Mouse (Mus musculus): ENCODE measurements around the gene Pecam1. TPM values are rescaled to one million over a fixed set of nuclear protein-coding genes. Genes with fewer than 3 reads are reported as not detected.
A peak's percentile ranks its signal among the peaks of the same experiment; 100 is the strongest.
"Not testable (repeated sequence)": the region's sequence is repeated elsewhere in the genome, so short reads cannot be mapped to it uniquely, and the experiment has no call there.

Gene Pecam1
- polyA plus RNA-seq, 1 experiment, result 24.3 TPM

DNA sequence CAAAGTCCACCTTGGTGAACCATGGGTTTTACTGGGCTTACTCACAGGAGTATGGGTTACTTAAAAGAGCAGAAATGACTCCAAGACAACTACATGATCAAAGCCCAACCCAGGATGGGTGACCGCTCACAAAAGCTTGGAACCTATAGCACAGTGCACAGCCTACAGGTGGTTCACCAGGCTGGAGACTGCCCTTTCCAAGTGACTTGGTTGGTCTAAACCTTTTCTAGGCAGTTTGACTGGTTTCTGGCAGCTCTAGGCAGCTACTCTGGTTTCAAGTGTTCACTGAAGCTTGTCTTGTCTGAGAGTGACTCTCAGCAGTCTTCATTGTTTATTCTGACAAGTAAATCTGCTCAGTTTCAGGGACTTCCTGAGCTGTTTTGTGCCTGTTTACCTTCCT is 20.8 kb downstream of the Pecam1 start:
- H3K27ac ChIP-seq (ENCODE audit: insufficient read depth, low read length), result no peak overlapping the region
- no peak overlapping the region for H3K9ac ChIP-seq (ENCODE audit: low read depth, poor library complexity, severe bottlenecking)
- no peaks in the 10 kb centered on the region for H3K9me3 ChIP-seq (replicated peaks; ENCODE audit: control insufficient read depth, insufficient read depth, low read length, poor library complexity, severe bottlenecking)
- H3K4me1 ChIP-seq (ENCODE audit: control insufficient read depth, insufficient read depth, low read length), result no peaks in the 10 kb centered on the region
- no peaks in the 10 kb centered on the region for H3K36me3 ChIP-seq (ENCODE audit: control insufficient read depth, insufficient read depth, low read length, poor library complexity, severe bottlenecking)
- TF ChIP-seq EP300 (IDR thresholded peaks at IDR 0.05; ENCODE audit: insufficient read depth, low read depth, low read length) (no peak), POLR2A (IDR thresholded peaks at IDR 0.05; ENCODE audit: insufficient read depth, low read length) (no peak), CTCF (IDR thresholded peaks at IDR 0.05; ENCODE audit: low read depth, low read length) (no peak)
- no peaks in the 10 kb centered on the region for H3K27me3 ChIP-seq (ENCODE audit: control insufficient read depth, insufficient read depth, low read length, poor library complexity, severe bottlenecking)
- H3K4me3 ChIP-seq (ENCODE audit: low read depth, low read length), result no peak overlapping the region

DNA sequence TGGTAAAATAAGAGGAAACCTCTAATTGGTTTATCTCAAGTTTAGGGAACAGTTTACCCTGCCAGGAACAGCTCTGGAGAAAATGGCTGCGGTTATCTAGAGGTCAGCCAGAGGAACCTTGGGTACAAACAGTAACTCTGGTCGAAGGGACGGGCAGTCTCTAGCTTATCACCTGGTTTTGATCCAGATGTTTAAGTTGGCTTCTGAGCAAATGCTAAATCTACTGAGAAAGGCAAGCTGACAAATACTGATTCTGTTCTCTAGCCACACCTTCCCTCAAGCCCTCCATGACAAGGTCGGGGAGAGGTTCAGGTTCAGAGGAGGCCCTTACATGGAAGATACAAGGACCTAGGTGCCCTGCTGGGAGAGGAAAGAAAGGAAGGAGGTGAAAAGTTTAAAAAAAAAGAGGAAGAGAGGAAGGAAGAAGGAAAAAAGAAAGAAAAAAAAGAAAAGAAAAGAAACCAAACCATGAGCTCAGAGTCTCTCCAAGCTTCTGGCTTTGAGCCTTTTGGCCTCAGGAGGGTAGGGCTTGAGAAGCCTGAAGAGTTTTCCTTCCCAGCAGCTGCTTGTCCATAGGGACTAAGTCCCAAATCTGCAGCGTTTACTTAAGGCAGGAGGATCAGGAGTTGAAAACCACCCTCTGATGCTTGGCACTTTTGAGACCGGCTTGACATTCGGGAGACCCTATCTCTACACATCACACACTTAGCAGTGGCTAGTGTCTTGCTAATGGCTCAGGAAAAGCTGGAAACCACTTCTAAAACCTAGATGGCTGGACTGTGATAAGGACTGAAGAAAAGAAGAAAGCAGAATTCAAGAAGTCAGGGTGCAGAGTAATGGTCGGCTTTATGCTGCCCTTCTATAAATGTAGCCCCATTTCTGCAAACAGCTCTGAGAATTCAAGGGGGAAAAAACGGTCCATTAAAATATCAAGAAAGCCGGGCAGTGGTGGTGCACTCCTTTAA is 21.7 kb downstream of the Pecam1 start:
- no peak overlapping the region for H3K27ac ChIP-seq (ENCODE audit: insufficient read depth, low read length)
- H3K9me3 ChIP-seq (replicated peaks; ENCODE audit: control insufficient read depth, insufficient read depth, low read length, poor library complexity, severe bottlenecking), result no peaks in the 10 kb centered on the region
- TF ChIP-seq CTCF (IDR thresholded peaks at IDR 0.05; ENCODE audit: low read depth, low read length) (no peak), POLR2A (IDR thresholded peaks at IDR 0.05; ENCODE audit: insufficient read depth, low read length) (no peak), EP300 (IDR thresholded peaks at IDR 0.05; ENCODE audit: insufficient read depth, low read depth, low read length) (no peak)
- H3K4me1 ChIP-seq (ENCODE audit: control insufficient read depth, insufficient read depth, low read length), result no peaks in the 10 kb centered on the region
- no peak overlapping the region for H3K4me3 ChIP-seq (ENCODE audit: low read depth, low read length)
- H3K27me3 ChIP-seq (ENCODE audit: control insufficient read depth, insufficient read depth, low read length, poor library complexity, severe bottlenecking), result no peaks in the 10 kb centered on the region
- no peaks in the 10 kb centered on the region for H3K36me3 ChIP-seq (ENCODE audit: control insufficient read depth, insufficient read depth, low read length, poor library complexity, severe bottlenecking)
- no peak overlapping the region for H3K9ac ChIP-seq (ENCODE audit: low read depth, poor library complexity, severe bottlenecking)

DNA sequence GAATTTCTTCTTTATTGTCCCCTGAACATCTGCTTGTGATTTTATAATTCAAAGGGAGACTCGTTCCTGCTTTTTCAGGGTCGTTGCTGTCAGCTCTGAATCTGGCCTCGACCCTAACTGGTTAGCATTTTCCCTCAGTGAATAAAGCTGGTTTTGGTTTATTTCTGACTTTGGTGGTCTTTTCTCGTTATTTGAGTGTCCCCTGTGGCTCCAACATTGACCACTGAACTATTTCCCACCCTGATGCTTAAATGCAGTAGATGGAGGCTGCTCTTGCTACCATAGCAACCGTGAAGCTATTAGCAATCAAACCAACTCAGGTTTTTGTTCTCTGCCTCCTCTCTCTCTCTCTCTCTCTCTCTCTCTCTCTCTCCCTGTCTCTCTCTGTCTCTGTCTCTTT is 22.5 kb downstream of the Pecam1 start:
- Histone ChIP-seq H3K9me3 (replicated peaks; ENCODE audit: control insufficient read depth, insufficient read depth, low read length, poor library complexity, severe bottlenecking) (no peaks in the 10 kb centered on the region), H3K27ac (ENCODE audit: insufficient read depth, low read length) (no peak overlapping the region), H3K36me3 (ENCODE audit: control insufficient read depth, insufficient read depth, low read length, poor library complexity, severe bottlenecking) (no peaks in the 10 kb centered on the region), H3K4me3 (ENCODE audit: low read depth, low read length) (no peak overlapping the region), H3K27me3 (ENCODE audit: control insufficient read depth, insufficient read depth, low read length, poor library complexity, severe bottlenecking) (no peaks in the 10 kb centered on the region), H3K9ac (ENCODE audit: low read depth, poor library complexity, severe bottlenecking) (no peak overlapping the region), H3K4me1 (ENCODE audit: control insufficient read depth, insufficient read depth, low read length) (no peaks in the 10 kb centered on the region)
- TF ChIP-seq POLR2A (IDR thresholded peaks at IDR 0.05; ENCODE audit: insufficient read depth, low read length) (no peak), EP300 (IDR thresholded peaks at IDR 0.05; ENCODE audit: insufficient read depth, low read depth, low read length) (no peak), CTCF (IDR thresholded peaks at IDR 0.05; ENCODE audit: low read depth, low read length) (no peak)

DNA sequence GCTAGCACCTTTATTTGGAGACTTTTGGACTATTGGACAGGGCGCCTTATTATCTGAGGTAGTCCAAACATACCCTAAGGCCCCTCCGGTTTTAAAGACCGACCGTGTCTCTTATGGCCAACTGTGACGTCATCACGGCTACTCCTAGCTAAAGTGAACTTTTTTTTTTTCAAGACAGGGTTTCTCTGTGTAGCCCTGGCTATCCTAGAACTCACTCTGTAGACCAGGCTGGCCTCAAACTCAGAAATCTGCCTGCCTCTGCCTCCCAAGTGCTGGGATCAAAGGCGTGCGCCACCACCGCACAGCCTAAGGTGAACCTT is 25.6 kb downstream of the Pecam1 start:
- H3K9me3 ChIP-seq (replicated peaks; ENCODE audit: control insufficient read depth, insufficient read depth, low read length, poor library complexity, severe bottlenecking); H3K36me3 ChIP-seq (ENCODE audit: control insufficient read depth, insufficient read depth, low read length, poor library complexity, severe bottlenecking); H3K27me3 ChIP-seq (ENCODE audit: control insufficient read depth, insufficient read depth, low read length, poor library complexity, severe bottlenecking); H3K4me1 ChIP-seq (ENCODE audit: control insufficient read depth, insufficient read depth, low read length); H3K4me3 ChIP-seq (ENCODE audit: low read depth, low read length); H3K9ac ChIP-seq (ENCODE audit: low read depth, poor library complexity, severe bottlenecking): not testable (repeated sequence)
- peak overlapping the region; percentile 77 for H3K27ac ChIP-seq (ENCODE audit: insufficient read depth, low read length)

DNA sequence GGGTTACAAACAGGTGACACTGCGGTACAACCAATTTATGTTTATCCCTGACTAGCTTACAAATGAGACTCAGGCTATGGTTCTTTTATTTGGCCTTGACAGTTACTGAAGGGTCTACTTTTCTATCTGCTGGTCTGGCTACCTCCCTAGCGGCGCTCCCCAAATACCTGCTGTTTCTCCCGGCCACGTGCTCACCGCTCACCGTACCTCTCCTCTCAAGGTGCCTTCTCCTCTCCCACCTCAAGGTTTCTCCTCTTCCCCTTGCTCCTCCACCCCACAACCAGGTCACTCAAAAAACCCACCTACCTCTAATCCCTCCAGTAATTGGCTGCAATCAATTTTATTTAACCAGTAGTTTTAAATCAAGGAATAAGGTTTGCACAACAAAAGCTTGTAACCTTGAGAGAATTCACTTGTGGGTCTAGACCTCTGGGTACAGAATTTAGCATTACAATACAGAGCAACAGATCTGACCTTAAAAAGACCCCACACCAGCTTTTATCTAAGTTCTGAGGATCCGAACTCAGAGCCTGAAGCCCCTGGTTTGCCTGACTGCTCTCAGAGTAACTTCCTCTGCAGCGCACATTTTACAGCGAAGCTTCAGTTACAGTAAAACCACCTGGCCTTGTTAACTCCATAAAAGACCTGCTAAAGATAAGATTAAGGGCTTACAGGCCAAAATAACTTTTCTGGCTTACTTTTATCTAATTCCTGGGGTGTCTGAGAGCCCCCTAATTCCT is 26.1 kb downstream of the Pecam1 start:
- Histone ChIP-seq H3K9ac (ENCODE audit: low read depth, poor library complexity, severe bottlenecking) (peak overlapping the region; percentile 88), H3K27ac (ENCODE audit: insufficient read depth, low read length) (peak overlapping the region; percentile 98), H3K4me3 (ENCODE audit: low read depth, low read length) (peak overlapping the region; percentile 89), H3K4me1 (ENCODE audit: control insufficient read depth, insufficient read depth, low read length) (no peaks in the 10 kb centered on the region), H3K36me3 (ENCODE audit: control insufficient read depth, insufficient read depth, low read length, poor library complexity, severe bottlenecking) (no peaks in the 10 kb centered on the region), H3K27me3 (ENCODE audit: control insufficient read depth, insufficient read depth, low read length, poor library complexity, severe bottlenecking) (no peaks in the 10 kb centered on the region), H3K9me3 (replicated peaks; ENCODE audit: control insufficient read depth, insufficient read depth, low read length, poor library complexity, severe bottlenecking) (no peaks in the 10 kb centered on the region)
- no peak for TF ChIP-seq POLR2A (IDR thresholded peaks at IDR 0.05; ENCODE audit: insufficient read depth, low read length)
- peak; percentile 93 for TF ChIP-seq EP300 (IDR thresholded peaks at IDR 0.05; ENCODE audit: insufficient read depth, low read depth, low read length)

DNA sequence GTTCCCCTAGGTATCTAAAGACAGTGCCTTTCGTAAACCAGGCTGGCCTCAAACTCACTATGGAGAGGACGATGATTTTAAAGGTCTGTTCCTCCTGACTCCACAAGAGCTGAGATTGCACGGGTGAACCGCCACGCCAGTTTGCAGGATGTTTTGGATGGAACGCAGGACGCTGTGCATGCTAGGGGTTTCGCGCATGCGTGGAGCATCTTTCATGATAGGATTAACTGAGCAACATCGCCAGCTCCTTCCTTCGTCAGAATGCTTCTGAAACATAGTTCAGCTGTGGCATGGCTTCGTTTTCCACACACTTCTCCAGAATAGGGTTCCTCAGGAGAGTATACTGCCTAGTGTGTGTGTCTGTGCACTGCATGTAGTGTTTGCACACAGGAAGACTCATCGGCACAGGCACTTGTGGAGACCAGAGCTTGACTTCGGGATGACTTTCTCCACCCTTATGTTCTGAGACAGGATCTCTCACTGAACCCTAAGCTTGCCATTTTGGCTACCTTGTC is 26.8 kb downstream of the Pecam1 start:
- Histone ChIP-seq H3K4me1 (ENCODE audit: control insufficient read depth, insufficient read depth, low read length) (no peaks in the 10 kb centered on the region), H3K27ac (ENCODE audit: insufficient read depth, low read length) (peak overlapping the region; percentile 98), H3K4me3 (ENCODE audit: low read depth, low read length) (peak overlapping the region; percentile 89), H3K36me3 (ENCODE audit: control insufficient read depth, insufficient read depth, low read length, poor library complexity, severe bottlenecking) (no peaks in the 10 kb centered on the region), H3K9me3 (replicated peaks; ENCODE audit: control insufficient read depth, insufficient read depth, low read length, poor library complexity, severe bottlenecking) (no peaks in the 10 kb centered on the region), H3K9ac (ENCODE audit: low read depth, poor library complexity, severe bottlenecking) (peak overlapping the region; percentile 88), H3K27me3 (ENCODE audit: control insufficient read depth, insufficient read depth, low read length, poor library complexity, severe bottlenecking) (no peaks in the 10 kb centered on the region)
- TF ChIP-seq CTCF (IDR thresholded peaks at IDR 0.05; ENCODE audit: low read depth, low read length), result no peak
- TF ChIP-seq POLR2A (IDR thresholded peaks at IDR 0.05; ENCODE audit: insufficient read depth, low read length), result no peak
- TF ChIP-seq EP300 (IDR thresholded peaks at IDR 0.05; ENCODE audit: insufficient read depth, low read depth, low read length), result no peak
